Comparison of ENCODE assay signal across 13 mouse cellular contexts in the genomic region with DNA sequence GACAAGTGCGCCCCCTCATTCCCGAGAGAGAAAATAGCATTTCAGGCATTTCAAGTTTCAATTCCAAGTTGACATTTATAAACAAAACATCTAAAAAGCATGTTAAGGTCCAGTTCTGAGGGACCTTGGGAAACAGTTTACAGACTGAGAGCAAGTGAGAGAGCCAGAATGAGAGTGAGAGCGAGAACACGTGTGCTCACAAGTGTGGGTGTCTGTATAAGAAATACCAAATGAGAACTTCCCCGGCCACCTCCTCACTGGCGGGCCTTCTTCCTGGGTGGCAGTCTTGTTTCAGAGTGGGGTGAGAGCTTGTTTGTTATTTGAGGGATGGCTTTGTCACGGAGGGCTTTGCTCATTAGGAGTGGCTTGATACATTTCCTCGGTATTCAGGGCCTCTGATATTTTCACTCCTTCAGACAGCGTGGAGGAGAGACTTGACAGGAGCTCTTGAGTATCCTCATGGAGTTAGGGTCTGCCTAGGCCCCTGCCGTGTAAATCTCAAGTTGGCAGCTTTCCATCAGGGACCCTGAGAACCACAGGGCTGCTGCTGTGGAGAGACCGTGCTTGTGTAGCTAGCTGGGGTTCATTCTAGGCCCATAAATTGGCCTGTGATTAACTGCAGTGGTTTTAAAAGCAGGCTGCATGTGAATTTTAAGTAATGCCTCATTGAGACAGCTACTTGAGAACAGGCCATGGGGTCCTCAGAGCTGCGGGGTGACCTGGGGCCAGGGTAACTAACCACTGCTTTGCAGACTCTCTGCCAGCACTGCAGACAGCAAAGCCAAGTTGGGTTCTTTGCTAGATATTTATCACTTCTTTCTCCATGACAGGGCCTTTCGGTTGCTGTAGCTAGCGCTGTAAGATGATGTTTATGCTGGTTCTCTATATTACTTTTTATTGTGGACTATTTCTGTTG.
DNase-seq lines count a peak whose midpoint lies in the region; ATAC-seq and TF ChIP-seq lines count a peak whose summit lies in the region.
"Had no signal": no experiment of that assay in that cellular context is flagged by ENCODE, and none has a peak within 500 bp of the region (broad histone marks: within the 10 kb centered on the region; RNA-seq: fewer than 3 reads in every experiment).

No protein-coding gene starts in this region.

- H3K9ac ChIP-seq in kidney, postnatal 0 days (ENCODE audit: low read depth, low read length) = no peak overlapping the region
- no peak overlapping the region for H3K9ac ChIP-seq in midbrain, embryonic 14.5 days (replicated peaks; ENCODE audit: low read length)
- no peak overlapping the region for H3K9ac ChIP-seq in midbrain, postnatal 0 days (replicated peaks; ENCODE audit: low read length, poor library complexity, severe bottlenecking)
- H3K9ac ChIP-seq: hindbrain, embryonic 15.5 days; lung, embryonic 15.5 days; midbrain, embryonic 13.5 days; neural tube, embryonic 15.5 days had no signal

- H3K36me3 ChIP-seq in kidney, postnatal 0 days (ENCODE audit: insufficient read depth, low read length) = no peaks in the 10 kb centered on the region
- H3K36me3 ChIP-seq in kidney, adult 2 months (ENCODE audit: control insufficient read depth, insufficient read depth, low read length) = no peaks in the 10 kb centered on the region
- no peaks in the 10 kb centered on the region for H3K36me3 ChIP-seq in midbrain, embryonic 14.5 days (ENCODE audit: control insufficient read depth, insufficient read depth, low read length)
- no peaks in the 10 kb centered on the region for H3K36me3 ChIP-seq in midbrain, postnatal 0 days (ENCODE audit: insufficient read depth, low read length)
- H3K36me3 ChIP-seq: hindbrain, embryonic 15.5 days; lung, embryonic 15.5 days; midbrain, embryonic 13.5 days; neural tube, embryonic 15.5 days had no signal

- intact Hi-C loops in left cerebral cortex, postnatal 25 days (cut with DNase I) = loop anchor here (2.0 kb wide), 1 partner anchor 85 kb away; no protein-coding TSS in a partner anchor

- H3K4me1 ChIP-seq in kidney, postnatal 0 days (replicated peaks; ENCODE audit: insufficient read depth, low read length) = peaks cover 6% of the 10 kb centered on the region
- no peaks in the 10 kb centered on the region for H3K4me1 ChIP-seq in kidney, adult 2 months (ENCODE audit: control insufficient read depth, insufficient read depth, low read length)
- peaks cover 46% of the 10 kb centered on the region for H3K4me1 ChIP-seq in midbrain, embryonic 14.5 days (ENCODE audit: control insufficient read depth, insufficient read depth, low read length)
- peaks cover 18% of the 10 kb centered on the region; the same call in 1 of the 2 replicates for H3K4me1 ChIP-seq in midbrain, postnatal 0 days (ENCODE audit: insufficient read depth, low read length)

- peak; percentile 53 for DNase-seq in kidney, postnatal 0 days (ENCODE audit: low spot score)
- no peak for DNase-seq in kidney, adult 2 months
- peak; percentile 62 for DNase-seq in midbrain, embryonic 14.5 days
- DNase-seq in midbrain, postnatal 0 days (ENCODE audit: low spot score) = no peak
- peak; percentile 39 to 74 for DNase-seq in left cerebral cortex, postnatal 25 days (ENCODE audit: low spot score in 2 of 2)
- DNase-seq in right cerebral cortex, postnatal 36 days (ENCODE audit: low spot score in 2 of 2) = peak; percentile 29 to 60
- DNase-seq: cerebellum, adult 2 months; layer of hippocampus, postnatal 36 days had no signal

- no peaks in the 10 kb centered on the region for H3K9me3 ChIP-seq in kidney, postnatal 0 days (replicated peaks; ENCODE audit: low read length)
- no peaks in the 10 kb centered on the region for H3K9me3 ChIP-seq in midbrain, embryonic 14.5 days (ENCODE audit: control insufficient read depth, low read length)
- no peaks in the 10 kb centered on the region for H3K9me3 ChIP-seq in midbrain, postnatal 0 days (ENCODE audit: low read length)
- H3K9me3 ChIP-seq: hindbrain, embryonic 15.5 days; lung, embryonic 15.5 days; midbrain, embryonic 13.5 days; neural tube, embryonic 15.5 days had no signal

- WGBS in kidney, postnatal 0 days = 48% methylated on average over 14 of the region's 14 CpGs
- 75% methylated on average over 14 of the region's 14 CpGs for WGBS in kidney, adult 2 months
- 56% methylated on average over 14 of the region's 14 CpGs for WGBS in midbrain, embryonic 14.5 days
- WGBS in midbrain, postnatal 0 days = 61% methylated on average over 14 of the region's 14 CpGs

- no peak overlapping the region for H3K4me3 ChIP-seq in kidney, postnatal 0 days (replicated peaks; ENCODE audit: low read depth, low read length)
- H3K4me3 ChIP-seq in kidney, adult 2 months (ENCODE audit: insufficient read depth, low read depth, low read length) = no peak overlapping the region
- no peak overlapping the region for H3K4me3 ChIP-seq in midbrain, embryonic 14.5 days (replicated peaks; ENCODE audit: low read depth, low read length)
- no peak overlapping the region for H3K4me3 ChIP-seq in midbrain, postnatal 0 days (ENCODE audit: low read depth, low read length)
- H3K4me3 ChIP-seq: hindbrain, embryonic 15.5 days; lung, embryonic 15.5 days; midbrain, embryonic 13.5 days; neural tube, embryonic 15.5 days had no signal

- no peaks in the 10 kb centered on the region for H3K27me3 ChIP-seq in kidney, postnatal 0 days (ENCODE audit: insufficient read depth, low read length)
- no peaks in the 10 kb centered on the region for H3K27me3 ChIP-seq in kidney, adult 2 months (replicated peaks; ENCODE audit: control insufficient read depth, insufficient read depth, low read length)
- H3K27me3 ChIP-seq in midbrain, embryonic 14.5 days (ENCODE audit: control insufficient read depth, insufficient read depth, low read length) = no peaks in the 10 kb centered on the region; the same call in 1 of the 2 replicates
- no peaks in the 10 kb centered on the region for H3K27me3 ChIP-seq in midbrain, postnatal 0 days (ENCODE audit: insufficient read depth, low read length)
- H3K27me3 ChIP-seq: hindbrain, embryonic 15.5 days; lung, embryonic 15.5 days; neural tube, embryonic 15.5 days had no signal

- no peak overlapping the region for H3K27ac ChIP-seq in kidney, postnatal 0 days
- H3K27ac ChIP-seq in kidney, adult 2 months (ENCODE audit: insufficient read depth, low read depth, low read length) = no peak overlapping the region
- no peak overlapping the region for H3K27ac ChIP-seq in midbrain, embryonic 14.5 days (replicated peaks; ENCODE audit: low read depth, low read length)
- H3K27ac ChIP-seq in midbrain, postnatal 0 days (ENCODE audit: low read depth, low read length) = no peak overlapping the region
- H3K27ac ChIP-seq: lung, embryonic 15.5 days; midbrain, embryonic 13.5 days had no signal

- TF ChIP-seq CTCF in kidney, postnatal 0 days (IDR thresholded peaks at IDR 0.05; ENCODE audit: low read depth) = no peak
- TF ChIP-seq CTCF in kidney, adult 2 months (conservative IDR thresholded peaks at IDR 0.05; ENCODE audit: insufficient read depth, insufficient read length, low read depth, low read length) = no peak
- no peak for TF ChIP-seq CTCF in midbrain, postnatal 0 days (IDR thresholded peaks at IDR 0.05)

- no peak for ATAC-seq in kidney, postnatal 0 days (replicated peaks; ENCODE audit: low FRiP score, low read depth)
- ATAC-seq in midbrain, embryonic 14.5 days (ENCODE audit: low FRiP score, low TSS enrichment) = no peak
- no peak for ATAC-seq in midbrain, postnatal 0 days (ENCODE audit: low FRiP score)
- ATAC-seq in CD4-positive, CD25-positive, alpha-beta regulatory T cell, adult 4 months = no peak
- ATAC-seq: midbrain, embryonic 13.5 days had no signal

- TF ChIP-seq POLR2A in kidney, adult 2 months (IDR thresholded peaks at IDR 0.05; ENCODE audit: low read depth, low read length) = no peak

- no peak overlapping the region for H3K4me2 ChIP-seq in kidney, postnatal 0 days (ENCODE audit: low read length)
- H3K4me2 ChIP-seq in midbrain, embryonic 14.5 days (ENCODE audit: low read length) = no peak overlapping the region
- no peak overlapping the region for H3K4me2 ChIP-seq in midbrain, postnatal 0 days (ENCODE audit: low read depth, low read length, poor library complexity, severe bottlenecking)
- H3K4me2 ChIP-seq: hindbrain, embryonic 15.5 days; lung, embryonic 15.5 days; midbrain, embryonic 13.5 days; neural tube, embryonic 15.5 days had no signal

Comparison
In these comparisons a context has a peak if more than half of its experiments do, and no peak if none do; other contexts are left out.
1. DNase-seq: peak in kidney, postnatal 0 days (single experiment), midbrain, embryonic 14.5 days (single experiment), left cerebral cortex, postnatal 25 days (2 of 2) and right cerebral cortex, postnatal 36 days (2 of 2); none in kidney, adult 2 months (single experiment) and midbrain, postnatal 0 days (single experiment).